ENCODE assay signal across 8 mouse cellular contexts in the genomic region with DNA sequence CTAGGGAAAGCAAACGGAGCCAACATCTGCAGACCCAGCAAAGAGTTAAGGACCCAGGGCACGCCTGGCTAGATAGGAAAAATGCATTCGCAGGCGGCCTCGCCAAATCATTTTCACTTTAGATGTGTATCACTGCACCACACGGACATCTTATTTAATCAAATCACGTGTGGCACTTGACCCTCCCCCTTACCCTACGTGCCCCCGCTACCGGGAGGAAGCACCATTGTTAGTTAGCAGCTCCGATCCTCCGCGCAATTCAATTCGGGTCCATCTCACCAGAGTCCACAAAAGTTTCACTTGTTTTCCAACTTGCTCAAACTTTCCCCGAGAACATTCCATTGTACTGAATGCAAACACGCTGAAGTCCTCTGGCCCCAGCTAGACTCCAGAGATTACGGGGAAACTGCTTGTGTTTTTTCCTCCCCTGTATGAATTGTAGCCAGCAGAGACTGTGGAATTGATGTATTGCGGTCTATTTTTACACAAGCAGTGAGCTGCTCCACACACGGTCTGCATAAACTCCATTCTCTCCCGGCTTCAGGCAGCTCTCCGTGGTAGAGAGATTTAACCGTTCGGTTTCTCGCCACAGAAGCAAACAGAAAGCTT. TPM values are rescaled to one million over a fixed set of nuclear protein-coding genes. Genes with fewer than 3 reads are reported as not detected.
DNase-seq lines count a peak whose midpoint lies in the region; ATAC-seq and TF ChIP-seq lines count a peak whose summit lies in the region.

No protein-coding gene starts in this region.

- peaks cover 15% of the 10 kb centered on the region for H3K4me1 ChIP-seq in forebrain, embryonic 12.5 days
- peaks cover 18% of the 10 kb centered on the region for H3K4me1 ChIP-seq in heart, embryonic 15.5 days (replicated peaks)
- peaks cover 24% of the 10 kb centered on the region; the same call in 1 of the 2 replicates for H3K4me1 ChIP-seq in kidney, embryonic 16.5 days (ENCODE audit: insufficient read depth, low read length)
- no peaks in the 10 kb centered on the region for H3K4me1 ChIP-seq in liver, embryonic 14.5 days (replicated peaks; ENCODE audit: control insufficient read depth in 2 of 2, insufficient read depth in 2 of 2, low read length in 1 of 2)
- peaks cover 4% of the 10 kb centered on the region; the same call in 1 of the 2 replicates for H3K4me1 ChIP-seq in stomach, embryonic 15.5 days

- H3K79me2 ChIP-seq in C2C12 (ENCODE audit: control insufficient read depth, insufficient read depth): no peaks in the 10 kb centered on the region

- TF ChIP-seq EP300 in liver, embryonic 14.5 days (IDR thresholded peaks at IDR 0.05; ENCODE audit: low read depth): no peak

- TF ChIP-seq POLR2A in brain, embryonic 14.5 days (IDR thresholded peaks at IDR 0.05; ENCODE audit: borderline replicate concordance, extremely low read depth, insufficient read depth, insufficient read length, poor library complexity, severe bottlenecking): no peak

- no peaks in the 10 kb centered on the region for H3K36me3 ChIP-seq in C2C12 (ENCODE audit: control insufficient read depth, insufficient read depth)
- no peaks in the 10 kb centered on the region for H3K36me3 ChIP-seq in forebrain, embryonic 12.5 days (replicated peaks)
- no peaks in the 10 kb centered on the region for H3K36me3 ChIP-seq in heart, embryonic 15.5 days
- H3K36me3 ChIP-seq in kidney, embryonic 16.5 days (ENCODE audit: insufficient read depth, low read length): no peaks in the 10 kb centered on the region
- no peaks in the 10 kb centered on the region for H3K36me3 ChIP-seq in liver, embryonic 14.5 days (replicated peaks; ENCODE audit: control insufficient read depth, insufficient read depth, low read depth)
- no peaks in the 10 kb centered on the region for H3K36me3 ChIP-seq in stomach, embryonic 15.5 days

- peak; percentile 78 for ATAC-seq in forebrain, embryonic 12.5 days (ENCODE audit: low FRiP score)
- peak; percentile 45; the same call in 1 of the 2 replicates for ATAC-seq in heart, embryonic 15.5 days (replicated peaks; ENCODE audit: insufficient number of reproducible peaks, insufficient read depth, low FRiP score, low read depth)
- ATAC-seq in kidney, embryonic 16.5 days (ENCODE audit: low FRiP score, low TSS enrichment): peak; percentile 69
- peak; percentile 48; the same call in 1 of the 2 replicates for ATAC-seq in liver, embryonic 14.5 days (ENCODE audit: insufficient read depth)
- ATAC-seq in stomach, embryonic 15.5 days (ENCODE audit: insufficient read depth, low FRiP score, low read depth): peak; percentile 45; the same call in 1 of the 2 replicates

- H3K9ac ChIP-seq in forebrain, embryonic 12.5 days: peak overlapping the region; percentile 48
- peak overlapping the region; percentile 60 for H3K9ac ChIP-seq in heart, embryonic 15.5 days
- peak overlapping the region; percentile 61 for H3K9ac ChIP-seq in kidney, embryonic 16.5 days (replicated peaks; ENCODE audit: low read length)
- H3K9ac ChIP-seq in liver, embryonic 14.5 days (replicated peaks): peak overlapping the region; percentile 6; the same call in 1 of the 2 replicates
- H3K9ac ChIP-seq in stomach, embryonic 15.5 days: peak overlapping the region; percentile 29

- WGBS in forebrain, embryonic 12.5 days: under 1% methylated on average over 24 of the region's 24 CpGs
- WGBS in heart, embryonic 15.5 days: under 1% methylated on average over 24 of the region's 24 CpGs
- 0% methylated on average over 24 of the region's 24 CpGs for WGBS in kidney, embryonic 16.5 days
- WGBS in liver, embryonic 14.5 days (ENCODE audit: insufficient replicate concordance): under 1% methylated on average over 24 of the region's 24 CpGs
- under 1% methylated on average over 24 of the region's 24 CpGs for WGBS in stomach, embryonic 15.5 days

- H3ac ChIP-seq in C2C12 (ENCODE audit: control insufficient read depth, insufficient read length, low read depth): peak overlapping the region; percentile 52

- no peaks in the 10 kb centered on the region for H3K27me3 ChIP-seq in C2C12 (ENCODE audit: control insufficient read depth, insufficient read depth, insufficient read length)
- H3K27me3 ChIP-seq in forebrain, embryonic 12.5 days: peaks cover 4% of the 10 kb centered on the region; the same call in 1 of the 2 replicates
- H3K27me3 ChIP-seq in heart, embryonic 15.5 days: no peaks in the 10 kb centered on the region
- no peaks in the 10 kb centered on the region for H3K27me3 ChIP-seq in kidney, embryonic 16.5 days (ENCODE audit: insufficient read depth, low read length)
- no peaks in the 10 kb centered on the region; the same call in 1 of the 2 replicates for H3K27me3 ChIP-seq in liver, embryonic 14.5 days (ENCODE audit: control insufficient read depth, insufficient read depth, low read length)
- no peaks in the 10 kb centered on the region for H3K27me3 ChIP-seq in stomach, embryonic 15.5 days (replicated peaks)

- H3K79me3 ChIP-seq in C2C12 (ENCODE audit: low read depth): no peaks in the 10 kb centered on the region

- H3K9me3 ChIP-seq in forebrain, embryonic 12.5 days: no peaks in the 10 kb centered on the region
- H3K9me3 ChIP-seq in heart, embryonic 15.5 days (replicated peaks): no peaks in the 10 kb centered on the region
- H3K9me3 ChIP-seq in kidney, embryonic 16.5 days (ENCODE audit: low read length): no peaks in the 10 kb centered on the region
- H3K9me3 ChIP-seq in liver, embryonic 14.5 days (ENCODE audit: control insufficient read depth, low read length): no peaks in the 10 kb centered on the region
- no peaks in the 10 kb centered on the region for H3K9me3 ChIP-seq in stomach, embryonic 15.5 days

- TF ChIP-seq CTCF in C2C12 (IDR thresholded peaks at IDR 0.05; ENCODE audit: control insufficient read depth, insufficient read depth, insufficient read length): no peak
- TF ChIP-seq CTCF in brain, embryonic 14.5 days (IDR thresholded peaks at IDR 0.05; ENCODE audit: borderline replicate concordance, extremely low read depth, insufficient read depth, insufficient read length): no peak
- no peak for TF ChIP-seq CTCF in liver, embryonic 14.5 days (IDR thresholded peaks at IDR 0.05; ENCODE audit: low read depth)

- DNase-seq in brain, embryonic 14.5 days (ENCODE audit: low read depth): peak; percentile 83
- DNase-seq in liver, embryonic 14.5 days (ENCODE audit: low read depth in 3 of 3, low spot score in 3 of 3): no peak
- DNase-seq in naive thymus-derived CD4-positive, alpha-beta T cell, adult 2 months (ENCODE audit: low read depth): peak; percentile 47

- peak overlapping the region; percentile 65 for H3K4me2 ChIP-seq in forebrain, embryonic 12.5 days
- peak overlapping the region; percentile 61 for H3K4me2 ChIP-seq in heart, embryonic 15.5 days
- H3K4me2 ChIP-seq in kidney, embryonic 16.5 days (replicated peaks; ENCODE audit: low read depth, low read length): peak overlapping the region; percentile 63
- H3K4me2 ChIP-seq in liver, embryonic 14.5 days (ENCODE audit: low read depth): peak overlapping the region; percentile 54
- H3K4me2 ChIP-seq in stomach, embryonic 15.5 days: peak overlapping the region; percentile 67

- H3K4me3 ChIP-seq in C2C12 (ENCODE audit: insufficient read depth, poor library complexity, severe bottlenecking): peak overlapping the region; percentile 53
- peak overlapping the region; percentile 43 for H3K4me3 ChIP-seq in forebrain, embryonic 12.5 days (replicated peaks)
- peak overlapping the region; percentile 60 for H3K4me3 ChIP-seq in heart, embryonic 15.5 days
- peak overlapping the region; percentile 57 for H3K4me3 ChIP-seq in kidney, embryonic 16.5 days (ENCODE audit: low read length)
- peak overlapping the region; percentile 51 to 63 for H3K4me3 ChIP-seq in liver, embryonic 14.5 days (ENCODE audit: insufficient read depth in 1 of 2, low read depth in 2 of 2, low read length in 2 of 2)
- peak overlapping the region; percentile 58 for H3K4me3 ChIP-seq in stomach, embryonic 15.5 days (replicated peaks)

- H3K27ac ChIP-seq in forebrain, embryonic 12.5 days: peak overlapping the region; percentile 78
- H3K27ac ChIP-seq in heart, embryonic 15.5 days: peak overlapping the region; percentile 98
- peak overlapping the region; percentile 85 for H3K27ac ChIP-seq in kidney, embryonic 16.5 days (ENCODE audit: low read length)
- H3K27ac ChIP-seq in liver, embryonic 14.5 days: no peak overlapping the region
- H3K27ac ChIP-seq in stomach, embryonic 15.5 days: peak overlapping the region; percentile 88

TF ChIP-seq in C2C12, 6 proteins besides CTCF, POLR2A, EP300 and RAD21:
- TF ChIP-seq MYOG (IDR thresholded peaks at IDR 0.05; ENCODE audit: control insufficient read depth, extremely low read depth, insufficient read length): no peak
- TF ChIP-seq USF1 (IDR thresholded peaks at IDR 0.05; ENCODE audit: low read depth): peak; percentile 85

RNA-seq across cellular contexts. Expression of a gene that starts 14.9 kb away (rescaled TPM):
- 0.25 TPM for polyA plus RNA-seq in C2C12 (2012; fragmentation: generic; extraction: Trizol)
- 4.4 and 9.3 TPM in 2 replicates for polyA plus RNA-seq in brain, embryonic 14.5 days (2012; rRNA removed)
- 4.5 and 5.5 TPM in 2 replicates for polyA plus RNA-seq in forebrain, embryonic 12.5 days (2016; fragmentation: Nextera tagmentation; extraction: Ambion mirVana)
- 57.1 and 66.0 TPM in 2 replicates for polyA plus RNA-seq in heart, embryonic 15.5 days (2015; fragmentation: Nextera tagmentation; extraction: Ambion mirVana)
- 24.5 and 27.4 TPM in 2 replicates for polyA plus RNA-seq in kidney, embryonic 16.5 days (2015; fragmentation: Nextera tagmentation; extraction: Ambion mirVana)
- 0.89 and 0.99 TPM in 2 replicates for polyA plus RNA-seq in liver, embryonic 14.5 days (2012; rRNA removed)
- 1.9 and 2.2 TPM in 2 replicates for polyA plus RNA-seq in liver, embryonic 14.5 days (2014; fragmentation: Nextera tagmentation; extraction: Ambion mirVana)
- 4.3 and 5.4 TPM in 2 replicates for polyA plus RNA-seq in stomach, embryonic 15.5 days (2015; fragmentation: Nextera tagmentation; extraction: Ambion mirVana)

Comparison
In these comparisons a context has a peak if more than half of its experiments do, and no peak if none do; other contexts are left out.
1. DNase-seq: peak in brain, embryonic 14.5 days (single experiment) and naive thymus-derived CD4-positive, alpha-beta T cell, adult 2 months (single experiment); none in liver, embryonic 14.5 days (0 of 3).
2. H3K9ac ChIP-seq: peak in every context shown above with its lines; median percentile 61 in kidney, embryonic 16.5 days; 60 in heart, embryonic 15.5 days; 48 in forebrain, embryonic 12.5 days; 29 in stomach, embryonic 15.5 days; 6 in liver, embryonic 14.5 days.
3. Peak in every context shown above with its lines, with median percentiles within 50 percentile points of each other: H3K4me3 ChIP-seq, ATAC-seq and H3K4me2 ChIP-seq.